Mouse (Mus musculus) olfactory bulb, adult 2 months (tissue): Measurements from ENCODE around the gene Rin2.

Experiments used
- CTCF ChIP-seq: fragments of 200-500 bp; IDR thresholded peaks from 2 replicates; pipeline ENCODE4 v1.5.1; 2012; ENCODE audit warnings: low read depth, mild to moderate bottlenecking, low read length, moderate library complexity; ENCODE audit not compliant: insufficient read depth
- POLR2A ChIP-seq: fragments of 200-500 bp; IDR thresholded peaks from 2 replicates; pipeline ENCODE4 v1.6.1; 2012; ENCODE audit warnings: mild to moderate bottlenecking, low read depth, low read length, moderate library complexity; ENCODE audit not compliant: insufficient read depth

DNA sequence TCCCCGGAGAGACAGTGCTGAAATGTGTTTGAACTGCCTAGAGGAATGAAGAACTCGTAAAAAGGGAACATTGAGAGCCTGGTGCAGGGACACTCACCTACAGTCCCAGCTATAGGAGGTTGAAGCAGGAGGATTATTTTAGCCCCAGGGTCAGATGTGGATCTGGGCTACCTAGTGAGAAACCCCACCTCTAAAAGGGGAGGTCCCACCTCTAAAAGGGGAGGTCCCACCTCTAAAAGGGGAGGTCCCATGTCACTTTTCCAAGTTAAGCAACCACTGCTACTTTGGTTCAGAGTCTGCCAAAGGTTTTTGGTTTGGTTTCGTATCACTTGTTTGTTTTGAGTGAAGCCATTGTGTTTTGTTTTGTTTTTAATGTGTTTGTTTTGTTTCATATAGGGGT, 190.3 kb downstream of the Rin2 start:
- no peak for TF ChIP-seq CTCF
- TF ChIP-seq POLR2A, result no peak
